Mouse (Mus musculus) c-Kit-positive CD71-negative TER-119-negative erythroid progenitor cells, embryonic 14.5 days (primary cell): ENCODE measurements around the gene Dync1li1.
"Not testable (repeated sequence)": the region's sequence is repeated elsewhere in the genome, so short reads cannot be mapped to it uniquely, and the experiment has no call there.

ENCODE experiments used
- DNase-seq: peaks from one replicate; pipeline ENCODE4 v3.0.0-alpha.2; 2013; ENCODE audit warnings: low read depth

The Dync1li1 gene

DNA sequence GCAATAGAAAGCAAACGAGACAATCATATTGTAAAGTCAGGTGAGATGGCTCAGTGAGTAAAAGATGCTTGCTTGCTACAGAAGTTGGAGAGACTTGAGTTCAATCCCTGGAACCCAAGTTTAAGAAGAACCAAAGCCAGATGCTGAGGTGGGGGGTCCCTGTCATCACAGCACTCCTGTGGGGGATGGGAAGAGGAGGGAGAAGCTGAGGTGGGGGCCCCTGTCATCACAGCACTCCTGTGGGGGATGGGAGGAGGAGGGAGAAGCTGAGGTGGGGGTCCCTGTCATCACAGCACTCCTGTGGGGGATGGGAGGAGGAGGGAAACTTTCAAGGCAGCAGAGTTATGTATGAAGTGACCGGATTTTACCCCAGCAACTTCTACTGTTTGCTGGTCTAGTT is 15.0 kb upstream of the Dync1li1 start:
- no peak for DNase-seq

DNA sequence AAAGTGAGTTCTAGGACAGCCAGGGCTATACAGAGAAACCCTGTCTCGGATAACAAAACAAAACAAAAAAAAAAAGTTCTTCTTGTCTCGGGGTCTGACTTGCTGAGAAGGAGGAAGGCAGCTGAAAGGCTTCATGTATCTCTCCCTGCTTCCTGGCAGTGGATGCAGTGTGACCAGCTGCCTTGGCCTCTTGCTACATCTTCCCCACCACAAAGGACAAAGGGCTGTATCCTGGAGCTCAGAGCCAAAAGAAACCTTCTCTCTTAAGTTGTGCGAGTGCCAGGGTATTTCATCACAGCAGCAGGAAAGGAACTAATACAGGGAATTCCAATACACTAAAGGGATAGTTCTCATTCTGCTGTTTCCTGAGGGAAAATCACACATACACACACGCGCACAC is 10.0 kb upstream of the Dync1li1 start:
- no peak for DNase-seq

- DNase-seq: no peak
Measured at GRCm38 (mm10) chr9:114679944-114680343, 8.6 kb upstream of the Dync1li1 start.

DNA sequence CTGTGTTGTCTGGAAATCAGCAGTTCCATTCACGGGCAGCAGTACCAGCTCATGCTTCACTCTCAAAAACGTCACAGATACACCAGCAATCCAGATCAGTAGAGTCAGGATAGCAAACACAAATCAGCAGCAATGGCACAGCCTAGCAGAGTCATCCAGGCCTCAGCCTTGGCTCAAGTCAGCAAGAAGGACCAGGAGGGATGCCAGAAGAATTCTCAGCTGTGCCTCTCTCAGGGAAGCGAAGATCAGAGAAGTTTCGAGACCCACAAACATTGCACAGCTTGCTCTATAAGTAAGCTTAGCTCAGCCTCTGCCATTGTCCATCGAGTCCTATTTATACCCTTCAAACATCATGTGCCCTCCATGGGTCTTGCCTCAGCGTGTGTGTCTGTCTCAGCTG is 8.1 kb upstream of the Dync1li1 start:
- no peak for DNase-seq

DNA sequence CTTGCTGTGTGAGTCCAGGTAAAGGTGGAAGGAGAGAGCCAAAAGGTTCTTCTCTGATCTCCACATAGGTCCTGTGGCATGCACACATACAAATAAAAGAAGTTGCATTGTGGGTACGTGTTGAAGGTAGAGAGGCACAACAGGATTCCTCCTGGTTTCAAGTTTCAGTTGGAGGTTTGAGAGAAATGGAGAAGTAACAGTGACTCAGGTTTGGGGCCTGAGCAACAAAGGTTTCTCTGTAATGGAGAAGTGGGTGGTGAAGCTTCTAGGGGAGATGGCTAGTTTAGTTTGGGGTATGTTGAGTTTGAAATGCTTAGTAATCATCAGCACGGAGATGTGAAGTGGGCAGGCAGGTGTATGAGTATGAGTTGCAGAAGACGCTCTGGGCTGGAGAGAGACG is 6.4 kb upstream of the Dync1li1 start:
- DNase-seq: no peak

DNA sequence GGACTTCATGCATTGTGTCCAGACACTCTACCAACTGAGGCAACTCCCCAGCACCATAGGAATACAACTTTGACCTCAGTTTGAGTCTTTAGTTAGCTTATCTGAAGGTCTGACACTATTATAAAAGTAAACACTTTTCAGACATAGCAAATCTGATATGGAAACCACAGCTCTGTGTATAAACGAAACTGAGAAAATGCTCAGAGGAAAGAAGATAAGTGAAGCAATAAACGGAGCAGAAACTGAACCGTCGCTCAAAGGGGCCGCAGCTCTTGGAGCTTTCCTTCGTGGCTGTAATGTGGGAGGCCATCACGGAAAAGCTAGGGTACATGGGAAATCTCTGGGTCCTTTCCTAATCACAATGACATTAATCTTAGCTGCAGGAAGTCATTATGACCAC is 2.3 kb upstream of the Dync1li1 start:
- DNase-seq: no peak

DNA sequence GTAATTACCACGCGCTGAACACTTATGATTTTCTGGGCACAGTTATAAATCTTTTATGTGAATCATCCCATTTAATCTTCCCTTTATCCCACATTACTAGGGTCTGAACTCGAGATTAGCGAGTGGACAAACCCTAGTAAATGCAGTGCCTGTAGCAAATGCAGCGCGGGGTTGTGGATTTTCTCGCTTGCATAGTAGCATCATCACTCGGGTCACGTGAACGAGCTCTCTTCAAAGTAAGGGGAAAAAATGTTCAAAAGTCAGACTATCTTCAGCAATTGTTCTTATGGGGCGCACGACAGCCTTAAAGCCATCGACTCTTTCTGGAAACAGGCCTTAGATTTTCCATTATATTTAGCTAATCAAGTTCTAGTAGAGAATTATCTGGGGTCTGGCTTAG is 951 bp upstream of the Dync1li1 start:
- no peak for DNase-seq

- no peak for DNase-seq
Measured at GRCm38 (mm10) chr9:114688953-114689407, 390 bp downstream of the Dync1li1 start.

- no peak for DNase-seq
Measured at GRCm38 (mm10) chr9:114690119-114690601, 1.6 kb downstream of the Dync1li1 start.

DNA sequence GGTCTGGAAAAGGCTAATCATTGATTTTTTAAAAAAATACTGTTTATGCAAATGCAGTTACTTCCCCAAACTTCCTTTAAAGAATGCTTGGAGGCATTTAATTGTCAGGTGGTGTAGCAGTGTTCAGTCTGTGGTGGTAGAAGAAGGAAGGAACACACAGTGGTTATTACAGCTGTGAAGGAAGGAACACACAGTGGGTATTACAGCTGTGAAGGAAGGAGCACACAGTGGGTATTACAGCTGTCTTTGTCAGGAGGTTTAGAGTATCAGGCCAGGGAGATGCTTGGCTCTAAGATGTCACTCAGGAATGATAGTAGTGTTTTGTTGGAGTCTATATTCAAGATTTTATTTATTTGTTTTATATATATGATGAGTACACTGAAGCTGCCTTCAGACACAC is 2.5 kb downstream of the Dync1li1 start:
- DNase-seq: no peak

- DNase-seq: not testable (repeated sequence)
Measured at GRCm38 (mm10) chr9:114695662-114696061, 7.1 kb downstream of the Dync1li1 start.

GRCm38 (mm10) chr9:114697072-114697471 is 8.5 kb downstream of the Dync1li1 start:
- no peak for DNase-seq

DNA sequence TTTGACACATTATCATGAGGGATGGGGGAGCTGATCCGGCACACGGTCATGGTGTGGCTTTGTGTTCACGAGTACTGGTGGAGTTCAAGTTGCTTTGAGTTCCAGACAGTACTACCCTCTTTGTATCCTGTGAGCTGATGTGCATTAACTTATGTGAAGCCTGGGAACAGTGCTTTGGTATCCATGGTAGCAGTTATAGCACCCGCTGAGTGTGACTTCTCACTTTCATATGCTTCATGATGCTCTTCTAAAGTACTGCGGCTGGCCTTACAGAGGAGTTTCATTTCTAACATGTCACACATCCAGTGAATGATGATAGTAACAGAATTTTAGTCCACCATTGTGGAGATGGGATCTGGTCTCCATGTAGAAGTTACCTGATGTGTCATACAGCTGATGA is 9.3 kb downstream of the Dync1li1 start:
- no peak for DNase-seq

DNA sequence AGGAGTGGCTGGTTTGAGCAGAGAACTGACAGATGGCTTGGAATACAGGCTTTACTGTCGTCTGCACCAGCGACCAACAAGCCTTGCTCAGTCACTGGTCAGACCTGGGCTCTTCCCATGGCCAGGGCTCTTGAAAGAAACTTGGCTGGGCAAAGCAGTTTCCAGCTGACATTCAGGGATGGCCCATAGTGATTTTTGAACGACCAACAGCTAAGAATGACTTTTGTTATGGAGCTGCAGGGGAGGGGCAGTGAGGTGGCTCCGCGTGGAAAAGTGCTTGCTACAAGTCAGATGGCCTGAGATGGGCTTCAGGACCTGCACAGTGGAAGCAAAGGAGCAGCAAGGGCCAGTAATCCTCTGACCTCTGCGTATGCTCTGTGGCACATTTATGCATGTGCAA is 10.7 kb downstream of the Dync1li1 start:
- DNase-seq: no peak

- no peak for DNase-seq
Measured at GRCm38 (mm10) chr9:114699882-114700665, 11.5 kb downstream of the Dync1li1 start.

DNA sequence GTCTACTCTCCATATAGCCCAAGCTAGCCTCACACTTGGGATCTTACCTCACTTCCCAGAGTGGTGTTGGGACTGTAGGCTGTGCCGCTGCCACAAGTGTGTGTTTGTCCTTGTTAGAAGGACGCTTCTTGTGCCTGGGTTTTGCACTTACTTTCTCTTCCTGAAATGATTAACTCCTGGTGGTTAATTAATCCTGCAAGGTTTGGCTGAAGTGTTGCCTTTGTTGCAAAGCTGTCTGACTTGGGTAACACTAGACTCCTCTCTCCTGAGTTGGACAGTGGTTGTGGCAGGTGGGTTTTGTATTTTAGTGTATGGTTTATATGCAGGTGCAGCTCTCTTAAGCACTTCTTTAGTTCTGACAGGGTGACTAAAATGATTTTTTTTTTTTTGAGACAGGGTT is 12.4 kb downstream of the Dync1li1 start:
- DNase-seq: no peak

- DNase-seq: no peak
Measured at GRCm38 (mm10) chr9:114701921-114702320, 13.3 kb downstream of the Dync1li1 start.

GRCm38 (mm10) chr9:114707805-114708204 is 19.2 kb downstream of the Dync1li1 start:
- no peak for DNase-seq

- no peak for DNase-seq
Measured at GRCm38 (mm10) chr9:114710345-114710744, 21.8 kb downstream of the Dync1li1 start.

GRCm38 (mm10) chr9:114713481-114713880 is 24.9 kb downstream of the Dync1li1 start:
- DNase-seq: no peak

DNA sequence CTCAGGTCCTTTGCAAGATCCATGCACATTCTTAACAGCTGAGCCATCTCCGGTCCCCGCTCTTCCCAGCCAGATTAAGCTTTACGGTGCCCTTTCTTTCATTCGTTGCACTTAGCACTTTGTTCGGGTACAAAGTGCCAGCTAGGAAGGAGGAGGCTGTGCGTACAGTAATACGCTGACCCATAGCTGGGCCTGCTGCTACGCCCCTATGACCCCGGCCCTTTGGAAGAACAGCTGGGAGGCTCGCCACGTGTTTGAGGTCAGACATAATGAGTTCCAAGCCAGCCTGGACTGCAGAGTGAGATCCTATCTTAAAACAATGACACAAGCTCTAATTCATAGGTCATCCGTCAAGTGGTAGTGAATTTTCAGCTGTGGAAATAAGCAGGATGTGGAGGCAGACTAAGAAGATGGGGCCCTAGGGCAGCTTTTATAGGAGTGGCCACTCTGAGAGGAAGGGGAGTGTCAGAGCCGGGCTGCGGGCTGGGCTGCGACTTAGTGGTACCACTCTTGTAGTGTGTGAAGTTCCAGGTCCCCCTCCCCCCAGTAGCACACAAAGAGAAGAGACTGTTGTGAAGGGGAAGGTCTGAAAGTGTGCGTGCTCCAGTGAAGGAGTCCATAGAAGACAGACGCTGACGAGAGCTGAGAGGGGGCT is 28.2 kb downstream of the Dync1li1 start:
- no peak for DNase-seq

DNA sequence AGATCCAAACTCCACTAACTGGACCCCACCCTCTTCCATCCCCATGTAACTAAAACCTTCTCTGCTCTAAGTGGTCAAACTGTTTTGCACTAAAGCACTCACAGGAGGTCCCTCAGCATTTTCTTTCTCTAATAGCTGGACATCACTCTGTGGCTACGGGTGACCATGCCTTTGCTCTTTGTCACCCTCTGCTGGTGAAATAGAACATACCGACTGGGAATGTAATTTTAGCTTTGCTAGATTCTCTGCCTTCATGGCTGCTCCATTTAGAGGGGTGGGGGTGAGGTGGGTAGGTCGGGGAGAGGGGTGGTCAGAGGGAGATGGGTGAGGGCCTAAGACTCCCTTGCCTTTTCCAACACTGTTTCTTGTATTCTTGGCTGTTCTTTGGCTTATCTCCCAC is 38.7 kb downstream of the Dync1li1 start:
- peak; percentile 48 for DNase-seq

GRCm38 (mm10) chr9:114728432-114728831 is 39.8 kb downstream of the Dync1li1 start:
- DNase-seq: not testable (repeated sequence)
